Mouse (Mus musculus): ENCODE results near the gene Dcun1d4. TPM values are rescaled to one million over a fixed set of nuclear protein-coding genes. Genes with fewer than 3 reads are reported as not detected.
A peak's percentile ranks its signal among the peaks of the same experiment; 100 is the strongest.
"Not testable (repeated sequence)": the region's sequence is repeated elsewhere in the genome, so short reads cannot be mapped to it uniquely, and the experiment has no call there.

Dcun1d4 gene
- polyA plus RNA-seq, 1 experiment from 2014 or later = 69.6 TPM

GRCm38 (mm10) chr5:73474412-73475405, 6.1 kb upstream of the Dcun1d4 start:
- H3K9ac ChIP-seq (ENCODE audit: low read length) = no peak overlapping the region
- ATAC-seq (ENCODE audit: low FRiP score) = no peak
- no peak for DNase-seq (ENCODE audit: low spot score, missing footprints)
- H3K4me1 ChIP-seq (ENCODE audit: control insufficient read depth, insufficient read depth, low read length) = no peaks in the 10 kb centered on the region
- no peaks in the 10 kb centered on the region for H3K9me3 ChIP-seq (ENCODE audit: control insufficient read depth, low read length)
- H3K36me3 ChIP-seq (ENCODE audit: control insufficient read depth, insufficient read depth, low read length) = no peaks in the 10 kb centered on the region
- no peak overlapping the region for H3K27ac ChIP-seq (ENCODE audit: low read depth, low read length)
- no peaks in the 10 kb centered on the region for H3K27me3 ChIP-seq (ENCODE audit: control insufficient read depth, insufficient read depth, low read length)
- no peak overlapping the region for H3K4me3 ChIP-seq (ENCODE audit: low read depth, low read length)
- 90% methylated on average over 20 of the region's 20 CpGs for WGBS
- H3K4me2 ChIP-seq = no peak overlapping the region

GRCm38 (mm10) chr5:73481401-73481800, 601 bp downstream of the Dcun1d4 start:
- no peaks in the 10 kb centered on the region for H3K27me3 ChIP-seq (ENCODE audit: control insufficient read depth, insufficient read depth, low read length)
- no peak overlapping the region for H3K9ac ChIP-seq (ENCODE audit: low read length)
- no peaks in the 10 kb centered on the region for H3K9me3 ChIP-seq (ENCODE audit: control insufficient read depth, low read length)
- DNase-seq (ENCODE audit: low spot score, missing footprints) = no peak
- H3K4me2 ChIP-seq = no peak overlapping the region
- no peak overlapping the region for H3K27ac ChIP-seq (ENCODE audit: low read depth, low read length)
- H3K4me3 ChIP-seq (ENCODE audit: low read depth, low read length) = no peak overlapping the region
- no peaks in the 10 kb centered on the region for H3K4me1 ChIP-seq (ENCODE audit: control insufficient read depth, insufficient read depth, low read length)
- 87% methylated on average over 7 of the region's 7 CpGs for WGBS
- H3K36me3 ChIP-seq (ENCODE audit: control insufficient read depth, insufficient read depth, low read length) = no peaks in the 10 kb centered on the region
- no peak for ATAC-seq (ENCODE audit: low FRiP score)

GRCm38 (mm10) chr5:73482381-73482780, 1.6 kb downstream of the Dcun1d4 start:
- not testable (repeated sequence) for H3K36me3 ChIP-seq (ENCODE audit: control insufficient read depth, insufficient read depth, low read length); H3K9ac ChIP-seq (ENCODE audit: low read length); H3K27ac ChIP-seq (ENCODE audit: low read depth, low read length); H3K4me2 ChIP-seq; H3K27me3 ChIP-seq (ENCODE audit: control insufficient read depth, insufficient read depth, low read length); DNase-seq (ENCODE audit: low spot score, missing footprints); H3K4me1 ChIP-seq (ENCODE audit: control insufficient read depth, insufficient read depth, low read length); ATAC-seq (ENCODE audit: low FRiP score); H3K4me3 ChIP-seq (ENCODE audit: low read depth, low read length); H3K9me3 ChIP-seq (ENCODE audit: control insufficient read depth, low read length)
- 100% methylated on average over 1 of the region's 1 CpGs for WGBS

GRCm38 (mm10) chr5:73484016-73484615, 3.3 kb downstream of the Dcun1d4 start:
- no peaks in the 10 kb centered on the region for H3K27me3 ChIP-seq (ENCODE audit: control insufficient read depth, insufficient read depth, low read length)
- H3K9ac ChIP-seq (ENCODE audit: low read length) = no peak overlapping the region
- no peaks in the 10 kb centered on the region for H3K9me3 ChIP-seq (ENCODE audit: control insufficient read depth, low read length)
- 76% methylated on average over 5 of the region's 5 CpGs for WGBS
- no peak overlapping the region for H3K4me3 ChIP-seq (ENCODE audit: low read depth, low read length)
- ATAC-seq (ENCODE audit: low FRiP score) (no peak), DNase-seq (ENCODE audit: low spot score, missing footprints) (no peak)
- H3K27ac ChIP-seq (ENCODE audit: low read depth, low read length) = no peak overlapping the region
- no peaks in the 10 kb centered on the region for H3K4me1 ChIP-seq (ENCODE audit: control insufficient read depth, insufficient read depth, low read length)
- no peak overlapping the region for H3K4me2 ChIP-seq
- no peaks in the 10 kb centered on the region for H3K36me3 ChIP-seq (ENCODE audit: control insufficient read depth, insufficient read depth, low read length)

GRCm38 (mm10) chr5:73486451-73486850, 5.7 kb downstream of the Dcun1d4 start:
- H3K4me3 ChIP-seq (ENCODE audit: low read depth, low read length) = no peak overlapping the region
- H3K9me3 ChIP-seq (ENCODE audit: control insufficient read depth, low read length) = no peaks in the 10 kb centered on the region
- peaks cover 3% of the 10 kb centered on the region; the same call in 1 of the 2 replicates for H3K4me1 ChIP-seq (ENCODE audit: control insufficient read depth, insufficient read depth, low read length)
- no peak for ATAC-seq (ENCODE audit: low FRiP score)
- no peaks in the 10 kb centered on the region for H3K27me3 ChIP-seq (ENCODE audit: control insufficient read depth, insufficient read depth, low read length)
- no peak for DNase-seq (ENCODE audit: low spot score, missing footprints)
- H3K36me3 ChIP-seq (ENCODE audit: control insufficient read depth, insufficient read depth, low read length) = no peaks in the 10 kb centered on the region
- no peak overlapping the region for H3K9ac ChIP-seq (ENCODE audit: low read length)
- 56% methylated on average over 4 of the region's 4 CpGs for WGBS
- H3K4me2 ChIP-seq = no peak overlapping the region
- H3K27ac ChIP-seq (ENCODE audit: low read depth, low read length) = no peak overlapping the region

- Histone ChIP-seq H3K9me3 (ENCODE audit: control insufficient read depth, low read length) (no peaks in the 10 kb centered on the region), H3K9ac (ENCODE audit: low read length) (peak overlapping the region; percentile 73), H3K36me3 (ENCODE audit: control insufficient read depth, insufficient read depth, low read length) (no peaks in the 10 kb centered on the region), H3K4me2 (peak overlapping the region; percentile 82), H3K27me3 (ENCODE audit: control insufficient read depth, insufficient read depth, low read length) (no peaks in the 10 kb centered on the region), H3K4me3 (ENCODE audit: low read depth, low read length) (peak overlapping the region; percentile 77), H3K4me1 (ENCODE audit: control insufficient read depth, insufficient read depth, low read length) (peaks cover 7% of the 10 kb centered on the region; the same call in 1 of the 2 replicates), H3K27ac (ENCODE audit: low read depth, low read length) (peak overlapping the region; percentile 77)
- WGBS = 6% methylated on average over 14 of the region's 14 CpGs
- DNase-seq (ENCODE audit: low spot score, missing footprints) (peak; percentile 94), ATAC-seq (ENCODE audit: low FRiP score) (no peak)
Measured at GRCm38 (mm10) chr5:73489915-73490314, 9.1 kb downstream of the Dcun1d4 start.

GRCm38 (mm10) chr5:73490596-73491073, 9.8 kb downstream of the Dcun1d4 start:
- Histone ChIP-seq H3K9ac (ENCODE audit: low read length) (peak overlapping the region; percentile 84), H3K4me2 (peak overlapping the region; percentile 90), H3K27ac (ENCODE audit: low read depth, low read length) (peak overlapping the region; percentile 94), H3K9me3 (ENCODE audit: control insufficient read depth, low read length) (no peaks in the 10 kb centered on the region), H3K4me3 (ENCODE audit: low read depth, low read length) (peak overlapping the region; percentile 77), H3K36me3 (ENCODE audit: control insufficient read depth, insufficient read depth, low read length) (no peaks in the 10 kb centered on the region), H3K4me1 (ENCODE audit: control insufficient read depth, insufficient read depth, low read length) (peaks cover 7% of the 10 kb centered on the region; the same call in 1 of the 2 replicates), H3K27me3 (ENCODE audit: control insufficient read depth, insufficient read depth, low read length) (no peaks in the 10 kb centered on the region)
- ATAC-seq (ENCODE audit: low FRiP score) (peak; percentile 96), DNase-seq (ENCODE audit: low spot score, missing footprints) (peak; percentile 99)
- WGBS = under 1% methylated on average over 37 of the region's 37 CpGs

GRCm38 (mm10) chr5:73491074-73491836, 10.5 kb downstream of the Dcun1d4 start:
- H3K9me3 ChIP-seq (ENCODE audit: control insufficient read depth, low read length) = no peaks in the 10 kb centered on the region
- peak overlapping the region; percentile 90 for H3K4me2 ChIP-seq
- no peaks in the 10 kb centered on the region for H3K36me3 ChIP-seq (ENCODE audit: control insufficient read depth, insufficient read depth, low read length)
- peak overlapping the region; percentile 84 for H3K9ac ChIP-seq (ENCODE audit: low read length)
- DNase-seq (ENCODE audit: low spot score, missing footprints) (no peak), ATAC-seq (ENCODE audit: low FRiP score) (peak; percentile 54)
- no peaks in the 10 kb centered on the region for H3K27me3 ChIP-seq (ENCODE audit: control insufficient read depth, insufficient read depth, low read length)
- H3K4me3 ChIP-seq (ENCODE audit: low read depth, low read length) = peak overlapping the region; percentile 77
- peaks cover 7% of the 10 kb centered on the region; the same call in 1 of the 2 replicates for H3K4me1 ChIP-seq (ENCODE audit: control insufficient read depth, insufficient read depth, low read length)
- peak overlapping the region; percentile 94 for H3K27ac ChIP-seq (ENCODE audit: low read depth, low read length)
- under 1% methylated on average over 49 of the region's 70 CpGs for WGBS

All from midbrain, embryonic 11.5 days (tissue).